Mouse (Mus musculus) heart, embryonic 16.5 days (tissue): ENCODE results near the gene Gm266. TPM values are rescaled to one million over a fixed set of nuclear protein-coding genes. Genes with fewer than 3 reads are reported as not detected.
A peak's percentile ranks its signal among the peaks of the same experiment; 100 is the strongest.

Experiments
- ATAC-seq: fragments of 200-750 bp; cut with Nextera tagmentation; replicated peaks from 2 replicates; pipeline ENCODE4 v1.8.0; 2017; ENCODE audit warnings: moderate number of reproducible peaks; ENCODE audit not compliant: insufficient read depth, low FRiP score; ENCODE audit errors: extremely low read depth
- H3K27ac ChIP-seq: fragments of 300-500 bp; sonication (generic); 2 replicates; pipeline ENCODE4 v1.5.1; 2014; ENCODE audit warnings: mild to moderate bottlenecking, low read length, control low read depth, moderate library complexity
- H3K27me3 ChIP-seq: fragments of 300-500 bp; sonication (generic); 2 replicates; pipeline ENCODE4 v1.6.1; 2014; ENCODE audit warnings: low read length, mixed read lengths; ENCODE audit not compliant: control insufficient read depth, insufficient read depth
- H3K36me3 ChIP-seq: fragments of 300-500 bp; sonication (generic); 2 replicates; pipeline ENCODE4 v1.6.1; 2014; ENCODE audit not compliant: control insufficient read depth, insufficient read depth
- H3K4me1 ChIP-seq: fragments of 300-500 bp; sonication (generic); 2 replicates; pipeline ENCODE4 v1.6.1; 2014; ENCODE audit warnings: low read length, mixed read lengths; ENCODE audit not compliant: control insufficient read depth, insufficient read depth
- H3K4me2 ChIP-seq: fragments of 300-500 bp; sonication (generic); 2 replicates; pipeline ENCODE4 v1.6.1; 2014; ENCODE audit warnings: low read depth, mild to moderate bottlenecking, control low read depth, low read length
- H3K4me3 ChIP-seq: fragments of 300-500 bp; sonication (generic); 2 replicates; pipeline ENCODE4 v1.5.1; 2014; ENCODE audit warnings: mild to moderate bottlenecking, control low read depth, low read length
- H3K9ac ChIP-seq: fragments of 300-500 bp; sonication (generic); 2 replicates; pipeline ENCODE4 v1.6.1; 2014; ENCODE audit warnings: low read length, control low read depth
- H3K9me3 ChIP-seq: fragments of 300-500 bp; sonication (generic); replicated peaks from 2 replicates; pipeline ENCODE4 v1.6.1; 2016; ENCODE audit warnings: low read length; ENCODE audit not compliant: control insufficient read depth
- WGBS: fragments of 180-500 bp; shearing (Covaris S2); extraction: QIAGEN DNeasy Blood & Tissue Kit; methylation state at CpG from one replicate; pipeline ENCODE4 v1.1.7; 2014; 5-methylcytosine and 5-hydroxymethylcytosine counted together
- polyA plus RNA-seq: library from polyadenylated mRNA; unstranded; fragments of >200 nt; fragmentation: Nextera tagmentation; extraction: Ambion mirVana; gene quantifications from 2 replicates; pipeline ENCODE4 v1.2.1, GENCODE M21; 2015

Gm266 gene
- polyA plus RNA-seq, 1 experiment from 2014 or later, result 6.1 TPM

DNA sequence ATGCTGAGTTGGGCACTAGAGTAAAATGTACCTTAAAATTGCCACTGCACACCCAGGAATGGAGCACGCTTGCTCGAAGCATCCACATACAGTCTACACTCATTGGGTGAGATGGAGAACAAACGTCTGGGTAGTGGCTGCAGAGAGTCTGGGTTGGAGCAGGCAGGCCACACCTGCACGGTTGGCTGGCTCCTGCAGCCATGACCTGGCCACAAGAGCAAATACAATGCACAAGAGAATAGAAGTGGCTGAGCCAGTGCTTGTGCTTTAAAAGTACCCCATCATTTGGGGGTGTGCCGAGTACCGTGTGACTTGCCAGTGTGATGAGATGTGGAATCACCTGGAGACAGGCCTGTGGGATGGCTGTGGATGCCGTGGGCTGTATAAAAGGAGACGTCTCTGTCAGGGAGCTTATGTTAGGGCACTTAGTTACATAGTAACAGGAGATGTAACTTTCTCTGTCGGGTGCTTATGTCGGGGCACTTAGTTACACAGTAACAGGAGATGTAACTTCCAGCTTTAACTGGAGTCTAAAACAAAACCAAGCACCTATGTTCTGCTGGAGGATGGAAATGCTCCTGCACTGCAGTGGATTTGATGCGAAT lies 3.7 kb upstream of the Gm266 start:
- ATAC-seq, result no peak
- Histone ChIP-seq H3K4me1 (peaks cover 8% of the 10 kb centered on the region), H3K36me3 (no peaks in the 10 kb centered on the region), H3K9me3 (no peaks in the 10 kb centered on the region), H3K4me2 (no peak overlapping the region), H3K4me3 (no peak overlapping the region), H3K27ac (no peak overlapping the region), H3K27me3 (peaks cover 49% of the 10 kb centered on the region), H3K9ac (no peak overlapping the region)
- WGBS, result 77% methylated on average over 11 of the region's 11 CpGs

DNA sequence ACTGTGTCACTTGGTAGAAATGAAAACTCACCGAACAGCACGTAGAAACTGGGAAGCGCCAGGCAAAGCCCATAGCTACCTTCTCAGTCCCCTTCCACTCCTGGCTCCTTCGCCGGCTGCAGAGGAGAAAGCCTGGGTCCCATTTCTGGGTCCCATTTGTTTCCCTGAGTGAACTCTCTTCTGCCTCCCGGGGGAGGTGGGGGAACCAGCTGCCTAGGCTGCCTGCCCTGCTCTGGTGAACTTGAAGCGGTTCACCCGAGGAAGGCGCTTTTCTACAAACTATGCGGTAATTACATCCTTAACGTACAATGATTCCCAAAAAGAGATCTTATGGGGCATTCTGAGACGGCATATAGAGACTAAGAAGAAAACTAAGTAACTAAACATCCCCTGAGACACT lies 832 bp upstream of the Gm266 start:
- no peak overlapping the region for H3K9ac ChIP-seq

DNA sequence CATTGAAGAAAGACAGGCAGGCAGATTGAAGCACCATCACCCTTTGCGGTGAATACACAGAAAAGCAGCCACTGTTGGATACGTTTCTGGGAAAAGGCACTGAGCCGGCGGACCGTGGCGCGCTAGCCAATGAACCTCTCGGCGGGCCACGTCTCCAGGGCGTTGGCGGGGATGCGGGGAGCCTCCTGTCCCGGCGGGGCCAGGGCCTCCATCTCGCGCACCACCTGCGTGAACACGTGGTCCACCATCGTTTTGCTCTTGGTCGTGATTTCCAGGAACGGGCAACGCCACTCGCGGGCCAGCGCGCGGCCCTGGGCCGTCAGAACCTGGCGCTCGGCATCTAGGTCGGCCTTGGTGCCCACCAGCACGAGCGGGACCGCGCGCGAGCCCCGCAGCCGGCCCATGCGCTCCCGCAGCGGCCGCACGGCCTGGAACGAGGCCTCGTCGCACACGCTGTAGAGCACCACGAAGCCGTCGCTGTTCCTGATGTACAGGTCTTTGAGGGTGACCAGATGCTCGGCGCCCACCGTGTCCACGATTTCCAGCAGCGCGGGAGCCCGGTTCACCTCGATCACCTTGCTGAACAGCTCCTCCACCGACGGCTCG lies 474 bp downstream of the Gm266 start:
- WGBS, result 2% methylated on average over 63 of the region's 63 CpGs
- H3K4me3 ChIP-seq, result peak overlapping the region; percentile 55
- ATAC-seq, result no peak; the same call in 1 of the 2 replicates
- no peaks in the 10 kb centered on the region for H3K9me3 ChIP-seq
- H3K4me2 ChIP-seq, result peak overlapping the region; percentile 73
- peaks cover 55% of the 10 kb centered on the region for H3K27me3 ChIP-seq
- H3K27ac ChIP-seq, result no peak overlapping the region
- no peaks in the 10 kb centered on the region for H3K36me3 ChIP-seq
- H3K4me1 ChIP-seq, result peaks cover 8% of the 10 kb centered on the region
- H3K9ac ChIP-seq, result peak overlapping the region; percentile 37

More for the DNA sequence above, 832 bp upstream of the Gm266 start:
- no peak for ATAC-seq
- H3K4me1 ChIP-seq, result peaks cover 8% of the 10 kb centered on the region
- H3K9me3 ChIP-seq, result no peaks in the 10 kb centered on the region
- H3K4me2 ChIP-seq, result peak overlapping the region; percentile 73
- H3K27ac ChIP-seq, result no peak overlapping the region
- H3K27me3 ChIP-seq, result peaks cover 56% of the 10 kb centered on the region
- no peaks in the 10 kb centered on the region for H3K36me3 ChIP-seq
- H3K4me3 ChIP-seq, result peak overlapping the region; percentile 55
- WGBS, result 9% methylated on average over 12 of the region's 12 CpGs

DNA sequence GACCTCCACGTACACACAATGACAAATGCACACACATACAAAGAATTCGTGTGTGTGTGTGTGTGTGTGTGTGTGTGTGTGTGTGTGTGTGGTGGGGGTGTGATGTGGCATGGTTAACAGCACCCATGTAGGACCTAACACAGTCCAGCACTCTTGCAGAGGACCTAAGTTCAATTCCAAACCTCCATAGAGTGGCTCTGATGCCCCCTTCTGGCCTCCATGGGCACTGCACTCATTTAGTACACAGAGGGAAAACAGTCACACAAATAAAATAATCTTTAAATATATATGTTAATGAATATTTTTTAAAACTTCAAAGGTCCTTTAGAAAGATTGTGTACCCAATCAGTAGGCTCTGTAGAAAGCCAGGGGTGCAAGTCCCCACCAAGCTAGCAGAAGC lies 5.7 kb downstream of the Gm266 start:
- no peaks in the 10 kb centered on the region for H3K36me3 ChIP-seq
- no peaks in the 10 kb centered on the region for H3K9me3 ChIP-seq
- H3K27ac ChIP-seq, result no peak overlapping the region
- no peak overlapping the region for H3K9ac ChIP-seq
- WGBS, result 60% methylated on average over 2 of the region's 2 CpGs
- no peak overlapping the region for H3K4me2 ChIP-seq
- H3K4me3 ChIP-seq, result no peak overlapping the region
- ATAC-seq, result no peak
- peaks cover 13% of the 10 kb centered on the region for H3K27me3 ChIP-seq
- H3K4me1 ChIP-seq, result peaks cover 5% of the 10 kb centered on the region

DNA sequence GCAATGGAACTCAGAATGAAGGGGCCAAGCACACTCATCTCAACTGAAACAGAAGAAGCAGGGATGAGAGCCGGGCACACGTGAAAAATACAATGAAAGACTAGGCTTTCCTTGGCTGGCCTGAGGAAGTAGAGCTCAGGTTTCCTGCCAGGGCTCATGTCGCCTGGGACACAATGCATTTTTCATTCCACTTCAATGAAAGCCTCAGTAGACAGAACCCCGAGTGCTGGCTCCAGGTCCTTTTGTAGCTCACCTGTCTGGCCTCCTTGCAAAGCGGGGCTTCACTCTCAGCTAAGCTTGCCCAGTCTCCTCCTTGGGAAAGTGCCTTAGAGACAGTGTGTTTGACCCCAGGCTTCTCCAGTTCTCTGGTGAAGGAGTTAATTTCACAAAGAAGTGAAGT lies 6.7 kb downstream of the Gm266 start:
- H3K4me1 ChIP-seq, result peaks cover 4% of the 10 kb centered on the region
- ATAC-seq, result no peak
- H3K9ac ChIP-seq, result no peak overlapping the region
- H3K4me3 ChIP-seq, result no peak overlapping the region
- H3K4me2 ChIP-seq, result no peak overlapping the region
- no peak overlapping the region for H3K27ac ChIP-seq
- 47% methylated on average over 5 of the region's 5 CpGs for WGBS
- H3K36me3 ChIP-seq, result no peaks in the 10 kb centered on the region
- peaks cover 3% of the 10 kb centered on the region for H3K27me3 ChIP-seq
- H3K9me3 ChIP-seq, result no peaks in the 10 kb centered on the region

DNA sequence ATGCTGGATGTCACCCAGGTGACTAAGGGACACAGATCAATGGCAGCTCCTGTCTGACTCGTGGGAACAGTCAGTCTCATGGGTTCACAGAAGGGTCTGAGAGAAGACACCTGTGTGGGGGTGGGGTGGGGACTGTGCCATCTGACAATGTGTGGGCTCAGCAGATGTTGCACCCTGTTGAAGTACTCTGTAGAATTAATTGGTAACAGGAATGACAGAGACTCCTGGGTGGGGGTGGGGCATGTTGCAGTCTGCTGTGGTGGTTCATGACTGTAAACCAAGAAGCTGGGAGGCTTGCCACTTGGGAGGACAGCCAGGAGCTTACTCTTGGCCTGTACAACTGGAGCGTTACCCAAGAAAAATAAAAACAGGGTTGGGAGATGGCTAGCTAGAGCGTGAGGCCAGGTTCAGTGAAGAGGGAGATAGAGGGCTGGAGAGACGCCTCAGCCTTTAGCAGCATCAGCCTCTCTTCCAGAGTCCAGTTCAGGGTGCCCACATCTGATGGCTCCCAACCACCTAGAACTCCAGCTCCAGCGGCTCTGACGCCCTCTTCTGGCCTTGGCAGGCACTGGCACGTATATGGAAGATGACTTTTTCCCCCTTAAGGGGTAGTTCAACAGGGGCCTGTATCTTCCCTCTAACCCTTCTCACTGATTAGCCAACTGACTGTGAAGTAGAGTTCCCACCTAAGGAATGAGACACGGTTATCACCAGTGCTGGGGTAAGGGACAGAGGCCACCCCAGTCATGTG lies 10.6 kb downstream of the Gm266 start:
- H3K27ac ChIP-seq, result peak overlapping the region; percentile 63
- no peaks in the 10 kb centered on the region for H3K9me3 ChIP-seq
- WGBS, result 43% methylated on average over 8 of the region's 8 CpGs
- peaks cover 4% of the 10 kb centered on the region for H3K4me1 ChIP-seq
- no peak overlapping the region for H3K9ac ChIP-seq
- H3K4me3 ChIP-seq, result no peak overlapping the region
- H3K4me2 ChIP-seq, result no peak overlapping the region
- ATAC-seq, result peak; percentile 76
- no peaks in the 10 kb centered on the region for H3K36me3 ChIP-seq
- H3K27me3 ChIP-seq, result no peaks in the 10 kb centered on the region

DNA sequence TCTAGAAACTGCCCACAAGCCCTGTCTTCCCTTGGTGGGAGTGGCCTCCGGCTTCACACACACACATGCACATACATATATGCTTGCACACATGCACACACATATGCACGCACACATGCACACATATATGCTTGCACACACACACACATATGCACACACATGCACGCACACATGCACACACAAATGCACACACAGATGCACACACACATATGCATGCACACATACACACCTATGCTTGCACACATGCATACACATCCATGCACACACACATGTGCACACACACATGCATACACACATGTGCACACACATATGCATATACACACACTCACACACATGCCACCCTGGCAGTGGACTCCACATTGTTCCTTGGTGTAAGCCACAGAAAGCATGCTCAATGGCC lies 11.2 kb downstream of the Gm266 start:
- H3K4me3 ChIP-seq, result no peak overlapping the region
- peak overlapping the region; percentile 4; the same call in 1 of the 2 replicates for H3K27ac ChIP-seq
- ATAC-seq, result peak; percentile 6; the same call in 1 of the 2 replicates
- no peaks in the 10 kb centered on the region for H3K9me3 ChIP-seq
- H3K4me1 ChIP-seq, result peaks cover 4% of the 10 kb centered on the region
- no peak overlapping the region for H3K4me2 ChIP-seq
- no peaks in the 10 kb centered on the region for H3K27me3 ChIP-seq
- WGBS, result 89% methylated on average over 3 of the region's 3 CpGs
- H3K36me3 ChIP-seq, result no peaks in the 10 kb centered on the region
- H3K9ac ChIP-seq, result no peak overlapping the region

DNA sequence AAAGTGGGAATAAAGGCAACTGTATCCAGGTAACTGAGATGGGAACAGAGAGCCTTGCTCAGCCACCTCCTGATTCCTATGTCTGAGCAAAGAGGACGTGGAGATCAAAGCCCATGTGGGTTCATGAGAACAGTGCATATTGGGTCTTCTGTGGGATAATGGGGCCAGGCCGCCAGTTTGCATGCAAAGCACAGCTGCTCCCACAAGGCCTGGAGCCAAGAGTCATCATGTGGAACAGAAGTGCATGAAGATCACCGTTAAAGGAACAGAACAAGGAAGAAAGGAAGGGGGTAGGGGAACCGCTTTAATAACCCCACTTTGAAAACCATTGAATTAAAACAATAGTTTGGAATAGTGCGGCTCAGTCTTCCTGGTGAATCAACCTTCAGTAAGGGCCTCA lies 12.7 kb downstream of the Gm266 start:
- H3K9me3 ChIP-seq, result no peaks in the 10 kb centered on the region
- H3K27ac ChIP-seq, result peak overlapping the region; percentile 0; the same call in 1 of the 2 replicates
- H3K27me3 ChIP-seq, result 0 out of 2 replicates have a peak, but pooled peaks cover 4% of the 10 kb centered on the region
- H3K4me1 ChIP-seq, result peaks cover 4% of the 10 kb centered on the region
- H3K9ac ChIP-seq, result no peak overlapping the region
- ATAC-seq, result no peak
- no peaks in the 10 kb centered on the region for H3K36me3 ChIP-seq
- no peak overlapping the region for H3K4me3 ChIP-seq
- WGBS, result 77% methylated on average over 5 of the region's 5 CpGs
- no peak overlapping the region for H3K4me2 ChIP-seq

DNA sequence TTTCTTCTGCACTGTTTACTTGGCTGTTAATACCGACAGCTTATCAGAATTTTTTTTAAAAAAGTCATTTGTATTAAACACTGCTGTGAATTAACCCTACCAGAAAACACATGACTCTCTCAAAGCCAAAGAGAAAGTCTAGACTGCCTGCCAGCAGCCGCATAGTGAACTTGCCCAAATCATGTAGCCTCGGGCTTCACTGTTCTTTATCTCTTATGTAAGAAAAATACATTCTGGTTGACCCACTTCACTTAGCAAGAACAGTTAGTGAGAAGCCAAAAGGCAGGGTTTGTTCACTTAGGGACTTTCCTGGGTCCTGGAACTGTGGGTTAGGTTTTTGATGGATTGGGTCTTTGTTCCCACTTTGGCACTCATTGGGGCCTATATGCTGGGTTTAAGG lies 13.9 kb downstream of the Gm266 start:
- Histone ChIP-seq H3K4me1 (peaks cover 4% of the 10 kb centered on the region), H3K9ac (no peak overlapping the region), H3K36me3 (no peaks in the 10 kb centered on the region), H3K27ac (peak overlapping the region; percentile 25; the same call in 1 of the 2 replicates), H3K4me3 (no peak overlapping the region), H3K4me2 (no peak overlapping the region), H3K9me3 (no peaks in the 10 kb centered on the region), H3K27me3 (0 out of 2 replicates have a peak, but pooled peaks cover 4% of the 10 kb centered on the region)
- no peak for ATAC-seq
- WGBS, result 61% methylated on average over 3 of the region's 3 CpGs
